Mouse (Mus musculus) myocyte (in vitro differentiated cells): ENCODE results near the gene Vti1a.

Experiments used
- E2F4 ChIP-seq: IDR thresholded peaks from one replicate; pipeline ENCODE4 v1.6.1; 2011; ENCODE audit warnings: mild to moderate bottlenecking, control low read depth, moderate library complexity; ENCODE audit not compliant: insufficient read depth
- MAX ChIP-seq: IDR thresholded peaks from one replicate; pipeline ENCODE4 v1.6.1; 2011; ENCODE audit warnings: low read depth, mild to moderate bottlenecking, control low read depth
- MYOD1 ChIP-seq, 3 experiments: IDR thresholded peaks; one replicate each; pipeline ENCODE4 v1.6.1; 2011; ENCODE audit warnings: control low read depth in 2 of 3, low read depth in 2 of 3, mild to moderate bottlenecking in 2 of 3, moderate library complexity in 1 of 3; ENCODE audit not compliant: insufficient read length in 2 of 3, control insufficient read depth in 1 of 3
- MYOG ChIP-seq, 3 experiments: IDR thresholded peaks; one replicate each; pipeline ENCODE4 v1.6.1; 2011; ENCODE audit warnings: control low read depth in 2 of 3, low read depth in 2 of 3, mild to moderate bottlenecking in 2 of 3; ENCODE audit not compliant: insufficient read length in 2 of 3, control insufficient read depth in 1 of 3, insufficient read depth in 1 of 3
- POLR2A ChIP-seq: IDR thresholded peaks from one replicate; pipeline ENCODE4 v1.6.1; 2011; ENCODE audit warnings: low read depth, mild to moderate bottlenecking, control low read depth, moderate library complexity; ENCODE audit not compliant: insufficient read length
- POLR2AphosphoS2 ChIP-seq: IDR thresholded peaks from one replicate; pipeline ENCODE4 v1.6.1; 2011; ENCODE audit warnings: low read depth, control low read depth; ENCODE audit not compliant: insufficient read length
- REST ChIP-seq: IDR thresholded peaks from one replicate; pipeline ENCODE4 v1.6.1; 2011; ENCODE audit warnings: mild to moderate bottlenecking, control low read depth, moderate library complexity; ENCODE audit not compliant: insufficient read depth, insufficient read length
- TCF12 ChIP-seq: IDR thresholded peaks from one replicate; pipeline ENCODE4 v1.6.1; 2011; ENCODE audit warnings: mild to moderate bottlenecking, control low read depth; ENCODE audit not compliant: poor library complexity, insufficient read depth, severe bottlenecking
- TCF3 ChIP-seq: IDR thresholded peaks from one replicate; pipeline ENCODE4 v1.6.1; 2011; ENCODE audit warnings: low read depth, control low read depth; ENCODE audit not compliant: insufficient read length
- USF1 ChIP-seq: IDR thresholded peaks from one replicate; pipeline ENCODE4 v1.6.1; 2011; ENCODE audit warnings: low read depth, mild to moderate bottlenecking, control low read depth, moderate library complexity

- TF ChIP-seq POLR2A (no peak), E2F4 (no peak), USF1 (no peak), TCF3 (no peak), MYOD1 (IDR thresholded peaks at IDR 0.05; ENCODE audit: control insufficient read depth in 1 of 3, insufficient read length in 2 of 3, low read depth in 2 of 3) (no peak), TCF12 (no peak), MAX (no peak), REST (no peak), POLR2AphosphoS2 (no peak), MYOG (IDR thresholded peaks at IDR 0.05; ENCODE audit: control insufficient read depth in 1 of 3, insufficient read depth in 1 of 3, insufficient read length in 2 of 3, low read depth in 2 of 3) (no peak)
These were observed 327.8 kb downstream of the Vti1a start for GRCm38 (mm10) chr19:55643931-55644330.
